Mouse (Mus musculus): ENCODE measurements around the gene Kansl1l. TPM values are rescaled to one million over a fixed set of nuclear protein-coding genes. Genes with fewer than 3 reads are reported as not detected.

Gene Kansl1l
- polyA plus RNA-seq, 1 experiment from 2014 or later: 11.7 TPM

DNA sequence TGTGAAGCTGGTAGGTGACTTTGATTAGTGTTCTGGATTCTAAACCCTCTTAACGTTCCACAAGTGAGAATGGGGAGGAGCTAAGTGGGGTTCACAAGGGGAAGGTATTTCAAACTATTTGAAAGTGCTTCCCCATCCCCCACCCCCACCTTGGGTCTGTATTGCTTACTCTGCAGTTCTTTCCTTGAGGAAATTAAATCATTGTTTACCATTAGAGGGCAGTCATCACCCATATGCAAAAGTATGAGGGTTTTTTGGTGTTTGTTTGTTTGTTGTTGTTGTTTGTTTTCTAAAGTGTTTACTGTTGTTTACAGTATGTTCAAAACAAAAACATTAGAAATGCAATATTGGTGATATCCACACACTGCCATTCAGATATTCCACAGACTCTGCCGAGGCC lies 138.7 kb downstream of the Kansl1l start:
- Histone ChIP-seq H3K36me3 (replicated peaks) (no peaks in the 10 kb centered on the region), H3K9me3 (no peaks in the 10 kb centered on the region), H3K4me1 (no peaks in the 10 kb centered on the region), H3K4me2 (no peak overlapping the region), H3K27ac (no peak overlapping the region), H3K4me3 (no peak overlapping the region), H3K27me3 (replicated peaks) (no peaks in the 10 kb centered on the region), H3K9ac (no peak overlapping the region)
- no peak for ATAC-seq (replicated peaks)
- 31% methylated on average over 2 of the region's 2 CpGs for WGBS

DNA sequence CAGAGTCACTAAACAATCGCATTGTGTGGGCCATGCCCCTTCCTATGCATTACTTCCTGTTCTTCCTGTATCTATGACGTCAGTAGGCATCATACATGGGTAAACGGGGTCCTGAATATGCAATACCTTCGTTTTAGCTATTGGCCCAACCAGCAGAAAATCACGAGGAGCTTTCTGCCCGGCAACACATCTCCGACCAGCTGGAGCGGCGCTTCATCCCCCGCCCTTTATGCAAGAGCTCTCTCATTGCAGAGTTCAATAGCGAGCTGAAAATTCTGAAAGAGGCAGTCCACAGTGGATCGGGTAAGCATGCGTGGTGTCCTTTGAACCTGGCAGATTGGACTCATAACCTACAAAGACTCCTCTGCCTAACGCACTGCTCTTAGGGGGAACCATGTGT lies 139.4 kb downstream of the Kansl1l start:
- Histone ChIP-seq H3K27ac (no peak overlapping the region), H3K4me2 (no peak overlapping the region), H3K9me3 (no peaks in the 10 kb centered on the region), H3K27me3 (replicated peaks) (no peaks in the 10 kb centered on the region), H3K4me1 (no peaks in the 10 kb centered on the region), H3K36me3 (replicated peaks) (no peaks in the 10 kb centered on the region), H3K4me3 (no peak overlapping the region), H3K9ac (no peak overlapping the region)
- WGBS: 66% methylated on average over 14 of the region's 14 CpGs
- ATAC-seq (replicated peaks): no peak

DNA sequence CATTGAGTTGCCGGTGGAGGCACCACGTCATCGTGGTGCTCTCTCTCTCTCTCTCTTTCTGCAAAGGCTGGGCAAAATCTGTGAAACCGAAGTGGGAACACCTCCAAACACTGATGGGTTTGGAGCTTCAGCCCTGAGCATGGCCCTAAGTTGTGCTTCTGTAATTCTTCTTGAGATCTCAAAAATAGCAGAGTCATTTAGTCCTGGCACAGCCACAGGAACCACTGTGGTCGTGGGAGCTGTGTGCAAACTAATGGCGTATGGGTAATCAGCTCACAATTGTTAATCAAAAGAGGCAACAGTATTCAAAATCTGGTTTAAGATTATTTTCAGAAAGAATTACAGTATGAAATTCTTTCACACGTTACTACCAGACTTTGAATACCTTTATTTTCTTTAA lies 144.6 kb downstream of the Kansl1l start:
- Histone ChIP-seq H3K4me2 (no peak overlapping the region), H3K27ac (no peak overlapping the region), H3K36me3 (replicated peaks) (no peaks in the 10 kb centered on the region), H3K4me1 (no peaks in the 10 kb centered on the region), H3K4me3 (no peak overlapping the region), H3K27me3 (replicated peaks) (no peaks in the 10 kb centered on the region), H3K9ac (no peak overlapping the region), H3K9me3 (no peaks in the 10 kb centered on the region)
- WGBS: 84% methylated on average over 7 of the region's 7 CpGs
- no peak for ATAC-seq (replicated peaks)

DNA sequence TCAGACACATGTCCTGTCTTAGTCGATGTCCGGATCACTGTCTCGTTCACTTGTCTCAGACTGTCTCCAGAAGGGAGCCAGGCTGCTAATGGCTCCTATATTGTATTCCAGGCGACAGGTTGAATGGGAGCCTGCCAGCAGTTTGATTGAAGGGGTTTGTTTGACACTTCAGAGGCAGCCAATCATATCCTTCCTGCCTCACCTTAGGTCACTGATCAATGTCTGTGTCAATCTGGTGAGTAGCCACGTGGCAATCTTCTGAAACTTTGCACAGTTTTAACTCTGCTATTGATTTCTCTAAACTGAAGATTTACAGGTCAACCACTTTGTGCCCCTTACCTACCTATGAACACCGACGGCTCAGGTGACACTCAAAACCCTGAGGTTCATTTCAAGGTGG lies 145.9 kb downstream of the Kansl1l start:
- Histone ChIP-seq H3K27me3 (replicated peaks) (no peaks in the 10 kb centered on the region), H3K27ac (no peak overlapping the region), H3K9me3 (no peaks in the 10 kb centered on the region), H3K36me3 (replicated peaks) (no peaks in the 10 kb centered on the region), H3K4me3 (no peak overlapping the region), H3K4me1 (no peaks in the 10 kb centered on the region), H3K4me2 (no peak overlapping the region), H3K9ac (no peak overlapping the region)
- ATAC-seq (replicated peaks): no peak
- 71% methylated on average over 7 of the region's 7 CpGs for WGBS

Other genes starting within 250 kb of the Kansl1l start
- 29.9 and 31.2 TPM in 2 replicates for gene Rpe, start 116.7 kb downstream of the Kansl1l start, polyA plus RNA-seq (2015; fragmentation: Nextera tagmentation; extraction: Ambion mirVana)
- 34.6 and 39.7 TPM in 2 replicates for gene Acadl, start 45.7 kb upstream of the Kansl1l start, polyA plus RNA-seq (2015; fragmentation: Nextera tagmentation; extraction: Ambion mirVana)
- 0.66 and 0.81 TPM in 2 replicates for gene Myl1, start 127.8 kb upstream of the Kansl1l start, polyA plus RNA-seq (2015; fragmentation: Nextera tagmentation; extraction: Ambion mirVana)
- 164 and 175 TPM in 2 replicates for gene Lancl1, start 221.3 kb upstream of the Kansl1l start, polyA plus RNA-seq (2015; fragmentation: Nextera tagmentation; extraction: Ambion mirVana)